Mouse (Mus musculus) granulocyte monocyte progenitor cell, adult 5-6 weeks (primary cell): ENCODE measurements around the gene Dars2. TPM values are rescaled to one million over a fixed set of nuclear protein-coding genes. Genes with fewer than 3 reads are reported as not detected.
"Not testable (repeated sequence)": the region's sequence is repeated elsewhere in the genome, so short reads cannot be mapped to it uniquely, and the experiment has no call there.

ENCODE experiments used
- ATAC-seq: replicated peaks from 2 replicates; pipeline ENCODE4 v1.8.0; 2016; ENCODE audit warnings: mild to moderate bottlenecking, moderate TSS enrichment, inconsistent platforms; ENCODE audit not compliant: poor library complexity, severe bottlenecking
- total RNA-seq, 2 experiments: library from RNA; stranded (forward) in 1 of 2; stranded (reverse) in 1 of 2; fragments of 200-712, 200-1000 nt in 1 of 2; fragments of >200 nt in 1 of 2; fragmentation: Nextera tagmentation in 1 of 2; gene quantifications; 2 replicates each; pipeline ENCODE4 v1.2.3; 2014 to 2017

Gene Dars2
- total RNA-seq, 2 experiments from 2014 or later = 27.6 to 44.6 TPM

DNA sequence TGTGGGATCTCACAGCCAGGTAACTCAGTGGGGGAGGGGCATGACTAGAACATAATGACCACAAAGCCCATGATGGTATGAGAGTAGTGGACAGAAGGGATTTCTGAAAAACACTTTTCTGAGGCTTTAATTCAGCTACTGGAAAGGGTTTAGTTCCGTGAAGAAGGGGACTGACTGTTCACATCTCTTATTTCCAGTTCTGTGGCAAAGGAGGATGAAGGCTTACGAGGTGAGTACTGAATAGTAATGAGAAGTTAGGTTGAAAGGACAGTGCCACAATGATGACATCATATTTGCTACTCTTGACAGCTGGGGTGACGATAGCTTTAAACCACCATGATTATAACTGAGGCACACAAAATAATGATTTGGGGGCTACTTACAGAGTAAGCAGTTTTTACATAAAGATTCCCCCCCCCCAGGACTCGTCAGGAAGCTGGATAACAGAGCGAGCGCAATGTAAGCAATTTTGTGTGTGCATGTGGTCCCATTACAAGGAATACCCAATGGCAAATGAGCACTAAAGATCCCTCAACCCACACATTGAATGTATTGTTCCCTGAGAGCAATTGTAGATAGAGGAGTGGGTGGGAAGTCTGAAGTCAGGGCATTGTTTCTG is 34.6 kb downstream of the Dars2 start:
- ATAC-seq = 0 out of 2 replicates have a peak, but pooled peaks have one; percentile 0

DNA sequence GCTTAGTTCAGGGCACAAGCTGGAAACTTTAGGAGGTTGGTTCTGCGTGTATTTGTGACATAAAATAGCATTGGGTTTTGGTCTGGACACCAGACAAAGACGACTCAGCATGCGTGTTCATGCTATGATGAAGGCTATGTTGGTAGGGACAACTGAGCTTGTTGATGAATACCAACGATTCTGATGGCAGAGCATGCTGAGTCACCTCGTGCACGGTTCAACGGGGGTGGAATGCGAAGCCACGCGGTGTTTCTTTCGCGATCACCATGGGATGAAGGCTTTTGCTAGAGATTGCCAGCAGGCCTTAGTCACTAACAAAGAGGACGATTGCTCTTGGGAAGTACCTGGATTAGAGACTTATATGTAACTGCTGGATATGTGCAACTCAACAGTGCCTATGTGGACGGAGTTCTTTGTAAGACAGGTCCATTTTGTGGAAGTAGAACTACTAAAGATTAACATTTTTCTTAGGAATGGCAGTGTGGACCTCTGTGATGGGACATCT is 35.1 kb downstream of the Dars2 start:
- ATAC-seq = peak; percentile 54

DNA sequence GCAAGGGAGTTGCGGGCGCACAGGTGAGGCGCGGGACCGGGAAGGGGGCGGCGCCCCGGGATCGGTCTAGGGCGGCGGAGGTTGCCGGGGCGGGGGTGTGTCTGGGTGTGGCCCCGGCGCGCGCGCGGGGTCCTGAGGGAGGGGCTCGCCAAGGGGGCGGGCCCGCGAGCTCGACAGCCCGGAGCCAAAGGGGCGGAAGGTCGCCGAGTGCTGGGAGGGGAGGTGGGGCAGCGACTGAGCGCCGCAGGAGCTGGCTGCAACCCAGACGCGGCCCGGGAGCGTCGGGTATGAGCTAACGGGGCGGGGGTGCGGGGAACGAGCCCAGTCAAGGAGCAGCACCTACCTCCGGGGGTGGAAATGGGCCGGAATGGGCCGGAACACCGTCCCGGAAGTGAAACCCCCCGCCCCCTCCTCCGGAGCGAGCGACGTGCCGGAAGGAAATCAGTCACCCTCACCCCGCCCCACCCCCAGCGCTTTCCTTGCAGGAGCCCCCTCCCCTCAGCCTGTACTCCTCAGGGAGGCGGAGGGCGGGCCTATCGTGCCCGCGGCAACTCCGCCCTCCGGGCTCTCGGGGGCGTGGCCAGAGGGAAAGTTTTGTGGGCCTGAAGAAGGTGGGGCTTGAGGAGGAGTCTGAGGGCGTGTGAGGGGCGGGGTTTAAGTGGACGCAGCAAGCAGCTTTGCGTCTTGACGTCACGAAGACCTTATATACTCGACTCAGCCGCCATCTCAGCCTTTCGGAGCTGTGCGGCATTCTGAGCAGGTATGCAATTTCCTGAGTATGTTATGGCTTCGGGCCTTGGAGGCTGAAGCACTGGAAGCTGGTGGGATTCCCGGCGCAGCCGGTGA is 35.8 kb downstream of the Dars2 start, which contains the start of gene Zbtb37:
Zbtb37 (minus strand) TSS at position 415 of the 846 bp plus-strand sequence.
- ATAC-seq = peak; percentile 67

DNA sequence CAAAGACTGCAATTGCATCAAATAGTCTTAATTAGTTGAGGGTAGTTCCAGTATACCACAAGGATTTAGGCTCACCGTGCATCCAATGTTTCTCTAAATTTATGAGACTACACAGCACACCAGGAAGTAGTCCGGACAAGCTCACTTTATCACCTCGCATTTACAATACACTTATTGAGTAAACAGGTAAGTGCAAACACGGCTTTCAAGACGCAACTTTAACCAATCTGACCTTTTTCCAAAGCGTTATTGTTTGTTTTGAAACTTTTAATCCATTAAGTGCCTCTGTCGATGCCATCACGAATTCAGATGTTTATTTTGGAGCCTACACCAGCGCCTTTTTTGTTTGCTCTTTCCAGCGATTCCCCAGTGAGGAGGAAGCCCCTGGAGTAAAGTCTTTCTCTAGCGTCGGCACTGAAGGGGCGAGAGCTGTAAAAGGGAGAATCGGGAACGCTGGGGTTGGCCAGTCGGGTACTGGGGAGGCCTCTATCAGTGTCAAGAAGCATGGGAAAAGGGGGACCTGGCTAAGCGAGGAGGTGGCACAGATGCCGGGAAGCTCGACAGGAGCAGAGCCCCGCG is 36.5 kb downstream of the Dars2 start:
- peak; percentile 0; the same call in 1 of the 2 replicates for ATAC-seq

DNA sequence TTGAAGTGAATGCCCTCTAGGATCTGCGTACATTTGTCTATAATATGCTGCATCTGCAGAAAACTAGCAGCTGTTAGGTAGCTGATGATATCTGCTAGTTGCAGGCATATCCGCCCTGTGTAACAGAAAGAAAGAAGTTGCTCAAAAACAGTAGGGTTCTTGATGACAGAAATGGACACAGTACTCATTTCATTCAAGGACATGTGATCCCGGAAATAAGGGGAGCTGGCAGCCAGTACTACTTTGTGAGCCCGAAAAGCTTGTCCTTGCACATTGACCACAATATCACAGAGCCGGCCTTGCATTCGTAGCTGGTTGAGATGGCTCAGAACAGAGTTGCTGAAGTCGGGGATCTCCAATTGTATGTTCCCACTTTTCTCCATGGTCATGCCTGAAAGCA is 38.1 kb downstream of the Dars2 start:
- no peak for ATAC-seq

DNA sequence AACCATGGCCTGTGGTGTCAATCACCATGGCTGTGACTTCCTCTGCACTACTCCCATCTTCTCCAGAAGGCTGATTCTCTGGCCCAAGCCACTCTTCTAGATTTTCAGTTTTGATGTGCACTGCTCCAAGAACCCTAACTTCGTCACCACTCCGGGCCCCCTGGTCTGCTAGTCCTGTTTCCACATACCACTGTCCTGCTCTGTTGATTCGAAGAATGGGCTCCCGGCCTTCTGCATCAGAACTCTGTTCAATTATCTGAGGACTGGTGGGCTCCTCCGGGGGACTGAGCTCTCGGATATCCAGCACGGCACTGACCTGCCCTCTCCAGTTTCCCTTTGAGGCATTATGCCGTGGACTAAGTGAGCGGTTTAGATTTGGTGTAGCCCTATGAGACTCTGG is 38.6 kb downstream of the Dars2 start:
- ATAC-seq = no peak

DNA sequence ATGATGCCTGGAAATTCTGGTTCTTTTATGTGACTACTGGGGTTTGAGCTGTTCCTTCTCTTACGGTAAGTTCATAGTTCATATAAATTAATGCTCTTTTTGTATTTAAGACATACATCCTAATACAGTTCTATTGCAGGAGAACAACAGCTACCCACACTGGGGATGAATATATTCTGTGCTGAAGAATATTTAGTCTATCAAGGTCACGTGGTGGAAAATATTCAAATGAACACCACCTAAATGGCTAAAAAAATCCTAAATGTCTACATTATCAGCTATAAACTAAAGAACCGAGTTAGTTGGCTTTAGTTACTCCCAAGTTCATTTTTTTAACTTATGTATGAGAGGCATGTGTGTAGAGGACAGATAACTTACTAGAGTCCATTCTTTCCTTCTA is 40.4 kb downstream of the Dars2 start:
- ATAC-seq = no peak

DNA sequence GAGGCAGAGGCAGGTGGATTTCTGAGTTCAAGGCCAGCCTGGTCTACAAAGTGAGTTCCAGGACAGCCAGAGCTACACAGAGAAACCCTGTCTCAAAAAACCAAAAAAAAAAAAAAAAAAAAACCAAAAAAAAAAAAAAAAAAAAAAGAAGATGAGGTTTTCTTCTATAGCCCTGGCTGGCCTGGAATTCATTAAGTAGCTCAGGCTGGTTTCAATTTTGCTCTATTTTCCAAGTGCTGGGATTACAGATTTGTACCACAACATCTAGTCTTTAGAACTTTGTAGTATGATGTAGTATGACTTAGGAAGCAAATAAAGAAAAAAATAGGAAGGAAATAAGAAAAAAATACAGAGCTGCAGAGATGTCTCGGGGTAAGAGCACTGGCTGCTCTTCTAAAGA is 42.0 kb downstream of the Dars2 start:
- ATAC-seq = not testable (repeated sequence)

DNA sequence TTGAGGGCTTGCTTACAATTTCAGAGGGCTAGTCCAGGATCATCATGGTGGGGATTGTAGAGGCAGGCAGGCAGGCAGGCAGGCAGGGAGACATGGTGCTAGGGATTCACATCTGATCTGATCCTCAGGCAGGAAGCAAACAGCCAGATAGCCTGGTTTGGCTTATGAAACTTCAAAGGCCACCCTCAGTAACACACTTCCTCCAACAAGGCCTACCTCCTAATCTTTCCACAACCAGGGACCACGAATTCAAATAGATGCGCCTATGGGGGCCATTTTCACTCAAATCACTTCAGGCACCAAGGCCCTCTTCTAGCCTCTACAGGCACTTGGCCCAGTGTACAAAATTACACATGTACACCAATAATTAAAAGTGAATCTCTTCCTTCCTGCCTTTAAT is 43.3 kb downstream of the Dars2 start:
- peak; percentile 37; the same call in 1 of the 2 replicates for ATAC-seq

DNA sequence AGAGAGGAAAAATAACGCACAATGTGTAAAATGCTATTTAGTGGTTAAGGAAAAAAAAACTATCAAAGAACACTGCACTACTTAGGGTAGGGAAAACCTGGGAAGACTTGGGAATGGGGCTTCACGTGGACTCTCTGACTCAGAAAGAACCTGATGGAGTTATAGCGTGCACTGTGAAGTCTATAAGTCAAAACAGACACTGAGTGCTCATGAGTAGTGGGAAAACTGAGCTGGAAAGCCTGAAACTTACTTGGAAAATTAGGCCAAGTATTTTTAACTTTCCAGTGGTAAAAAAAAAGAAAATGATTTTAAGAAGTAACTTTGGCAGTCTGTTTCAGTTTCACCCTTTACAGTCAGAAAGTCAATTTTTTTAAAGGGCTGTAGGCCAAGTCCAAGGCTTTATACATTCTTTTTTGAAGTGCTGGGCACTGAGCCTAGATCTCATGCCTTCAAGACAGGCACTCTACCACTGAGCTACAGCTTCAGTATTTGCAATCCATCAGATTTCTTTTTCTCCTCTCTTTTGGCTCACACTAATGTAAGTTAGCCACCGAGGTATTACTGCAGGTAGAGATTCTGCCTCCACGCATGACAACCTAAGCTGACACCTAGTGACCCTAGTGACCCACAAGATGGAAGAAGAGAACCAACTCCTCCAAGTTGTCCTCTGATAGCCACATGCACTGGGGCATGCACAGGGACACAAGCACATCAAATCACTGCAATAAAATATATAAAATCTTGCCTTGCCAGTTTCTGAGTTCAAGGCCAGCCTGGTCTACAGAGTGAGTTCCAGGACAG is 44.8 kb downstream of the Dars2 start:
- no peak for ATAC-seq

DNA sequence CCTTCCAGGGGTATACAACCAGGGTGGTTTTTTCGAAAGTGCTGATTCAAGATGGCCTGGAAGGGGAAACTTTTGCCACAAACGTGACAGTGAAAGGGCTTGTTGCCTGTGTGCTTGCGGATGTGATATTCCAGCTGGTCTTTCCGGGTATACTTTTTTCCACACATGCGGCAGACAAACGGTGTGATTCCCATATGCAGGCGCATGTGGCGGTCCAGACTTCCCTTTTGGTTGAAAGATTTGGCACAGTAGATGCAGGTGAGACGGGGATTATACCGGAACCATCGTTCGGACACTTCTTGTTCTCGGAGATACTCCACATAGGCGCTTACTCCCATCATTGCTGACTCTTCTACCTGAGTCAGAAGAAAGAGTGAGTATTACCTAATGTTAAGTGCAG is 50.4 kb downstream of the Dars2 start:
- no peak for ATAC-seq

DNA sequence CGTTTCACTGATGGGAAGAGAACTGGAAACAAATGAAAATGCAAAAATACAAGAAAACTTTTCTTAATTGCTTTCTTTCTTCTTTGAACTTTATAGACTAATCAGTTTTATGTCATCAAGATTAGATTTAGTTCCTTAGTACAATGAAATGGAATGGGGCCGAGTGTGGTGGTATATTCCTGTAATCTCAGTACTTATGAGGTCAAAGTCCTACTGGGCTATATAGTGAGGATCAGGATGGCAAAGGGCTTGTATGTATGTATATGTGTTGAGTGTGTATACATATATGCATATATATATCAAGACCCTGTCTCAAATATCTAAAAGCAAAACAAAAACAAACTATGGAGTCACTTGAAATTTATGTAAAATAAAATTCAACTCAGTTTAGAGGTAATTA is 54.1 kb downstream of the Dars2 start:
- no peak for ATAC-seq

DNA sequence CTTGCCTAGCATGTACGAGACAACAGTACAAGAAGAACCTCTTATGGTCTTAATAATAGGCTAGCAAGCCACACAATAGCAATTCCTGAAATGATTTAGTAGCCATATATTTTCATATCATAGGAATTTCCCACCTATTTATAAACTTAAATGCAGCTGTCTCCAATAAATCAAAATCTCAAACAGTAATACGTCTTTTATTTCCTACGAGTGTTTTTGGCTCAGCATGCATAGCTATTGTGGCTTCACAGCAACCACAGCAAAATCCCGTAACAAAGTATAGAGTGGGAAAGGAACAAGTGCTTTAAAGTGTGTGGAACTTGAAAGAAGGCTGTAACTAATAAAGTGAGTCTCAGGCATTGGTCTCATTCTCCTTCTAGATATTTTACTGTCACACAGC is 60.0 kb downstream of the Dars2 start:
- ATAC-seq = no peak

DNA sequence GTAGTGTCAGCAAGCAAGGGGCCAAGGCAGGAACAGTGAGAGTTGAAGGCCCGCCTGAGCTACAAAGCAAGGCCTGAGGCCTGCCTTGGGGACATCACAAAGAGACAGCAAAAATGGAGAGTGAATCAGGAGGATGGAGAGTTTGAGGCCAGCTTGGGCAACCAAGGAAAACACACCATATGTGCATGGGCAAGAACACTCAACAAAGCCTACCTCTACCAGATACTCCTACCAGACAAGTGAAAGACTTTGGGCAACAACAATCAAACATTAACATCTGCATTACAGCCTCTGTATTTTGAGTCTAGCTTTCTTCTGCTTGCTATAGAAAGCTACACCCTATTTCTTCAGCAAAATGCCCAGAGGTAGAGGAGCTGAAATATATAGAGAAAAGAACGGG is 62.4 kb downstream of the Dars2 start:
- no peak for ATAC-seq

DNA sequence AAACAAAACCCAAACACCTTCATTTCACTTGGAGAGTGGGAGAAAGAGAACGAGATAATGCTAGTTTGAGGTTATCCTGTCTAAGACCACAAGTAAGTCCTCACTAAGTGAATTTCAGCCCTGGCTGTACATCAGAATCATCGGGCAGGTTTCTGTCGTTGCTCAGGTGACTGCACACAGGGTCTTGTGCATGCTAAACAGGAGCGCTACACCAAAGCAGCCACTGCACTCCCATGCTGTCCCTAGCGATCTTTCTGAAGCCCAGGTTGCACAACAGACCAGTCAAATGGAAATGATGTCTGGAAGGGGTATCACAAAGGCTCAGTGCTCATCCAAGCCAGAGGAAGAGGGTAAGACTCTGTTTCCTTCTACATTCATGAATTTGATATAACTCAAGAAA is 64.0 kb downstream of the Dars2 start:
- ATAC-seq = no peak

DNA sequence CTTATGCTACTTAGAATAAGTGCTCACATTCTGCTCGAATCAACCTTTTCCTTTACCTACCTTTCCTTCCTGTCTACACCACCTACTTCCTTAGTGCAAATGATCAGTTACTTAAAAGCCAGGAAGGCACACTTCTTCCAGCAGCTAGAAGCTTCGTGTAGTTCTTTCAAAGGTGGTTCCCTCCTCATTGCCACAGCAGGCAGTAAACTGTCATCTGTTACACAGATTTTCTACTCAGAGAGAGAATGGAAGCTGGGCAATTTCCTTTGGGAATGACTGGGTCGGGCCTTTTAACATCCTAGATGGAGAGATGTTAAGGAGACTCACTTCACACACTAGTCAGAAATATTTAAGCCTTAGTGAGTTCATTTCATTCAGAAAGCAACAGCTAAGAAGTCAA is 64.9 kb downstream of the Dars2 start:
- no peak for ATAC-seq

DNA sequence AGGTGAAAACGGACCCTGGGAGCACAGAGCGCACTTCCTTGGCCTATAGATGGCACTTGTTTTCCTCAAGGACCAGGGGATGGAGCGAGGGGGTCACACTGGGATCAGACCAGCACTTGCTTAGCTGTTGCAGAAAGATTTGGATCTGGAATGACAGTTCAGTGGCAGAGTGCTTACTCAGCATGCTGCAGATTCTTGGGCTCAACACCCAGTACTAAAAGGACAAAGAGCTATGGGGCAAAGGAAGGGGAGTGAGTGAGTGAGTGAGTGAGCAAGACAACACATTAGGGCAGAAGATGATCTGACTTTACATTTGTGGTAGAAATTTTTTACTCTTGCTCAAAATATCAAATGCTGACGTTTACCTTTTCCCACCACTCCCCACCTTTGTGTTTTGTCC is 65.5 kb downstream of the Dars2 start:
- ATAC-seq = no peak

DNA sequence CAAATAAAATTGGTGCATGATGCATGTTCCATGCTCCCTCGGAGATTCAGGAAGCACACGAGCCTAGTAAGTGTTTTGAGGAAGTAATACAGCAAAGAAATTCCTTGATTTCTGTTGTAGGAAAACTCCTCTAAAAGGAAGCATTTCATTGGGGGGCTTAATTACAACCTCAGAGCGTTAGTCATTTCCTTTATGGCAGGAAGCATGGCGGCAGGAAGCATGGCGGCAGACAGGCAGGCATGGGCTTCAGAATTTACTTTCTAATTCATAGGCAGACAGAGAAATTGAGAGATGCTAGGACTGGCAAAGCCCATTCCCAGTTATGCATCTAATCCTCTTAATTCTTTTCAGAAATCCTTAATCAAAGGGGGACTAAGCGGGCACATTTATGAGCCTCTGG is 76.6 kb downstream of the Dars2 start:
- no peak for ATAC-seq
